Mouse (Mus musculus) inflammation-experienced regulatory T-cells, adult 6 months (primary cell): ENCODE results near the gene Fam71b. TPM values are rescaled to one million over a fixed set of nuclear protein-coding genes. Genes with fewer than 3 reads are reported as not detected.
"Not testable (repeated sequence)": the region's sequence is repeated elsewhere in the genome, so short reads cannot be mapped to it uniquely, and the experiment has no call there.

ENCODE experiments used
- ATAC-seq: one replicate; pipeline ENCODE4 v1.8.0; 2017
- polyA plus RNA-seq, 3 experiments: library from polyadenylated mRNA; unstranded; fragments of 100-300 nt; shearing (Covaris generic); gene quantifications; one replicate each; pipeline ENCODE4 v1.2.1; 2017

Gene Fam71b
- polyA plus RNA-seq, 3 experiments from 2014 or later = 0.69 TPM; not detected in 2

- ATAC-seq = no peak
These were observed 11.4 kb upstream of the Fam71b start for GRCm38 (mm10) chr11:46384925-46385324.

DNA sequence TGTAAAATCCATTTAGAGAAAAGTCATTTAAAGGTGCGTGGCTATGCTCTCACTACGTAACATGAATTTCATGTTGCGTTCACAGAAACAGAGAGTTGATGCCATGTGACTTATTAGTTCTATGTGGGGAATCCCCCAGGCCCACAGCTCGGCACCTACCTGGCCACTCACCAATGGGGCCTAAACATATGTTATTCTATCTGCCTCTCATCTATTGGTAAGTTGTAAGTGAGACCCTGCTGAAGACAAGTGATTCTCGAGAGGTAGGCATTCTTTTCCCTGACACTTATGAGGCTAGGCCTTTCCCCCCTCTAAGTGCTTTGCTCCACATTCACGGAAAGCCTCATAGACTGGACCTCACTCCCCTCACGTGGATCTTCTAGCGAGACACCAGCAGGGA lies 9.8 kb upstream of the Fam71b start:
- peak; percentile 45 for ATAC-seq

DNA sequence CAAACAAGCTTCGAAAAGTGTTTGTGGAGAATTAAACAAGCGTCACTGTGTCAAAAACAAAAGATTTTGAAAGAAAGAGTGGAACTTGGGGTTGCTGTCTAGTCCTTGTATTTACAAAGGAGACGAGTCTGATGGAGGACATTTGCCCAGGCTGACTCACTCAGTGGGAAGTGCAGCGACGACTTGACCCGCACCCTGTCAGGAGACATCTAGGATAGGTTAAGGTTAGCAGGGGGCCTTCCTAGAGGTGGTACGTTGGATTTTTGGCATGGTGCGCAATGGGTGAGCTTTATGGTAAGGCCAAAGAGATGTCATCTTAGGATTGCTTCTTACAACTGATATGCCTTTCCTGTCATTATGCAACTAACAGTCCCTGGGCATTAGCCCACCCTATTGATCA lies 9.3 kb upstream of the Fam71b start:
- ATAC-seq = no peak

DNA sequence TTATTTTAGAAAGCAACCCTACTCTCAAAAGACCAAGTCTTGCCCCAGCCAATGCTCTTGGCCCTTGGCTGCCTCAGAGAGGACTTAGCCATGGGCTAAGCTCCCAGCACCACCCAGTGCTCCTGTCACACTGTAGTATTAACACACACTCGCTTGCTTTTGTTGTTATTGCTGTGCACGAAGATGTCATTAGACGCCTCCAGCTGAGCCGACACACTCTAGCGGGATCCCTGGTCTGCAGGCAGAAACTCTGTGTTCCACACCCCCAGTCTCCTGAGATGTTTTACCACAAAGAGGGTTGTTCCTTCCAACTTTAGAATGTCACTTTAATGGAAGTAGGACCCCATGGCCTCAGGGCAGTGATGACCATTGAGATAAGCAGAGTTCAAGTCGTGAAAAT lies 7.9 kb upstream of the Fam71b start:
- no peak for ATAC-seq

DNA sequence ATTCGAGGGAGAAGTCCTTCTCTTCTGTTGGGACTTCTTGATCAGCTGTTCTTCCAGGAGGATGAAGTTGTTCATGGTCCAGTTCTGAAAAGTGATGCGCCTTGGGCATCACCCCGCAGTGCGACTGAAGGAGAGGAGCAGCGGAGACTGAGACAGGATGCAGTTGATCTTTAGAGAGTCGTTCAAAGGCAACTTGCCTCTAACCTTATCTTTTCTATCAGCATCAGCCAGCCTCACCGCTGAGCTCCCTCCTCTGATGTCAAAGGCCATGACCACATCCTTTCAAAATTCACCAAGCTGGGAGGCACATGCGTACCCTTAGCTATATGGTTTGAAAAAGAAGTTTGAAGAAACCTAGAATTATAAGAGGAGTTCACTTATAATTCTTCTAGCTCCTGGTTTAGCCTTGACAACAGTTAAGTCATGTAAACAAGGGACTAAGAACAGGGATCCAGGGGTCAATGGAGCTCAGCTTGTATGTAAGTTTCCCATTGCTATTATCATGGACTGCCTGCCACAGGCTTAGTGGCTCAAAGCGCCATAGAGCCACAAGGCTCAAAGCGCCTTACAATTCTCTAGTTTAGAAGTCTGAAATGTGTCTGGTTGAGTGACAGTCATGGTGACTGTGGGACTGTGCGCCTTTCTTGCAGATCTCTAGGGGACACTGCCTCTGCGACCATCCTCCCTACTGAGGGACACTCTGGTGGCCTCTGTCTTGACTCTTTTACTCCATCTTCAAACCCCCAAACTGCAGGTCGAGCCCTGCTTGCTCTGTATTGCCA lies 6.8 kb upstream of the Fam71b start, which contains the start of gene Itk:
Gene Itk, minus strand, starts transcription at position 180 of the 782 bp plus-strand sequence.
- peak; percentile 85 for ATAC-seq

DNA sequence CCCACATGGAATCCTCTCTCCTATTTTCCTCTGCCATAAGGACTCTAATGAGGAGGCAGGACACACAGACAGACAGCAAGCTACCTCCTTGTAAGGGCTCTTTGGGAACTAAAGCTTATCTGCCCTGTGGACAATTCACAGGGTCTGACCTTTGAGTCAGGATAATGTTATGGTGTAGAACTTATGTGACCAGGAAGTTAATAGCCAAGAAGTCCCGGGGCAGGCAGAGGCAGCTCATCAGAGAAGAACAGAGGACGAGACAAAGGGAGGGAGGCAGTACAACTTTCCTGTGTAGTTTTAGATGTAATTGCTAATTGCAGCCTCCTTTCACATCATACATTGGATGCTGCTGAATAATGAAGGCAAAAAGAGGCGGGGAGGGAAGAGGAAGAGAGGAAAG lies 5.7 kb upstream of the Fam71b start:
- no peak for ATAC-seq

- ATAC-seq = no peak
These were observed 3.5 kb upstream of the Fam71b start for GRCm38 (mm10) chr11:46392890-46393289.

GRCm38 (mm10) chr11:46393413-46393812 lies 2.9 kb upstream of the Fam71b start:
- ATAC-seq = no peak

GRCm38 (mm10) chr11:46395088-46395487 lies 1.3 kb upstream of the Fam71b start:
- ATAC-seq = no peak

DNA sequence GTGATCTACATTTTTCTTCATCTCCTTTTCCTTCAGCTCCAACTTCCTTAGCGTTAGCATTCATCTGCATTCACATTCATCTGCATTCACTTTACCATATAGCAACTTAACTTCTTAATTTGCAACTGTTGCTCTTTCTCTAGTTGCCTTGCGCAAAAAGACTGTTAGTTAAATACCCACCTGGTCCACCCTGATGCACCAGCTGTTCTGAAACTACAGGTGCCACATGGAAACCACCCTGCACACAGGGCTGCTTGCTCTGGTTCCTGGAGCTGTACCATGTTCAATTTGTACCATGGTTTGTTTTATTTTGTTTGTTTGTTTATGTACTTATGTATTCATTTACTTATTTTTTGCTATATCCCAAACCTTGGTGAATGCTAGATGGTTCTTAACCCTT lies 661 bp upstream of the Fam71b start:
- ATAC-seq = no peak

DNA sequence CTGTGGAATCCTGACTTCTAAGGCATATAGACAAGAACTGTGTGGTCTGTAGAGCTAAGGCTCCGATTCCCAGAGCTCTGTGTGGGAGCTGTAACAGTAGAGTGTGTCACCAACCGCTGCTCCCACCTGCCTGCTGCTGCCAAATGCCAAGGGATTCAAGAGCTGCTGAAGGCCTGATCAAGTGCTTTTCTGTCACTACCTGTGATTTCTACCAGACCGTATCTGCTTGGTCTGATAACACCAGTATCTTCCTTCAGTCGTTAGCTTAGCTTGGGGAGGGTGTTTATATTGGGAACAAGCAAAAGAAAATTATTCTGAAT lies 461 bp downstream of the Fam71b start:
- ATAC-seq = no peak

- ATAC-seq = no peak
These were observed 1.5 kb downstream of the Fam71b start for GRCm38 (mm10) chr11:46397900-46398299.

DNA sequence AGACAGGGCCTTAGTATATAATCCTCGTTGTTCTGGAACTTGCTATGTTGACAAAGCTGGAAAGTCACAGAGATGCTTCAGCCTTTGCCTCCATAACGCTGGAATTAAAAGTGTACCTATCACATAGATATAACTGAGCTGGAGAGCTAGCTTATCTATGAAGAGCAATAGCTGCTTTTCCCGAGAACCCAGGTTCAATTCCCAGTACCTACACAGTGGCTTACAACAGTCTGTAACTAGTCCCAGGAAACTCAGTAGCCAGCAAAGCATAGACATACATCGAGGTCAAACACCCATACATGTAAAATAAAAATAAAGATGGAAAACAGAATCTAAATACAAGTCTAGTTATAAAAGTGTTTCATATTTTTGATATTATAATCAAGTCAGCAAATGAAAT lies 2.1 kb downstream of the Fam71b start:
- no peak for ATAC-seq

DNA sequence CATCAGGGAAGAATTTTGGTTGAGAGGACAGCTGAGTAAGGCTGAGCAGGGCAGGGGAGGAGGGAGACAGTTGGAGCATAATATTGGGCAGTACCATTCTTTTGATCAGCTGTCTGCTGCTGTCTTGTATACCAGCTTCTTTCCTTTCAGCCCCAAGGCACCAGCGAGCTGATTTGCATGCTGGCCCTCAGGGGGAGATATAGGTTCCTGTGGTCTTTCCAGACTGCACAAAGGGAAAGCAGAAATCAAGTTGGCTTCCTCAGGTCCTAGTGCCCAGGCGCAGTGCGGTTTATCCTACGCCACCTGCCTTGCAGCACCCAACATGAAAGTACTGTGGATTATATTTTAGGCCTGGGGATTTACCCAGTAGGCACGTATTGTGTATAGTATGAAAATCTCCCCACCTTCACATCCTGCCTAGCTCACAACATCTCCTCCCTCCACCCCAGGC lies 2.6 kb downstream of the Fam71b start:
- peak; percentile 98 for ATAC-seq

- ATAC-seq = no peak
These were observed 5.2 kb downstream of the Fam71b start for GRCm38 (mm10) chr11:46401555-46401954.

- peak; percentile 78 for ATAC-seq
These were observed 8.6 kb downstream of the Fam71b start for GRCm38 (mm10) chr11:46404986-46405385.

GRCm38 (mm10) chr11:46406721-46407120 lies 10.4 kb downstream of the Fam71b start:
- no peak for ATAC-seq

DNA sequence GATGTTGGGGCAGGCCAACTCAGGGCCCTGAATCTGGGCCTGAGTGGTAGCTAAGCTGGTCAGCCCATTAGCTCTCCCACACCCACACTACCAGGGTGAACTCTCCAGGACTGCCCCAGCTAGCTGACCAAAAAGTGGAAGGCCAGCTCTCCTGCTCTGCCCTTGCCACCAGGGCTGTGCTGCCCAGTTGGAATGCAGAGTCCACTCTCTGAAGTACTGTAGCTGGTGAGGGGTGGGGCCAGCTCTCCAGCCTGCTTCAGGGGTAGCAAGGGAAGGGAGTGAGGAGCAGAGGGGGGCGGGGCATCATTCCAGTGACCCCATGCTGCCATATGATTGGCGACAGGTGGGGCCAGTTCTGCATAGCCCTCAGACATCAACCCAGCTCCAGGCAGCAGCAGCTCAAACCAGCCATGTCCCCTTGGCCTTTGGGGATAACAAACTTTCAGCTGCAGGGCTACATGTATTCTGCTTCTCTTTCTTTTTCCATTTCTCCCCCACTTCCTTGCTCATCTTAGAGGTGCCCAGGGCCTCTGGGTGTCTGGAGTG lies 13.7 kb downstream of the Fam71b start:
- ATAC-seq = no peak

DNA sequence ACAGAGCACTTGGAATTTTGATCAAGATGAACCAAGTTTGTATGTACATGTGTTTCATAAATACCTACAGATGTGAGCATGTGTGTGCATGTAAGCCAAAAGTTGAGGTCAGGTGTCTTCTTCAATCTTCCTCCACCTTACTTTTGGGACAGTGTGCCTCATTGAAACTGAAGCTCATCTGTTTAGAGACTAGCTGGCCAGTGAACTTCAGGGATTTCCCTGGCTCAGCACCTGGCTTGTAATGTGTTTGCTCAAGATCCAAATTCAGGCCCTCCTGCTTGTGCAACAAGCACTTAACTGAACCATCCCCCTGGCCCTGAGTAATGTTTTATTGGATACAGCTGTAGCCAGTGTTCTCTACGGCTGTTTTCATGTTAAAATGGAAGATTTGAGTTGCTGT lies 22.1 kb downstream of the Fam71b start:
- ATAC-seq = no peak

DNA sequence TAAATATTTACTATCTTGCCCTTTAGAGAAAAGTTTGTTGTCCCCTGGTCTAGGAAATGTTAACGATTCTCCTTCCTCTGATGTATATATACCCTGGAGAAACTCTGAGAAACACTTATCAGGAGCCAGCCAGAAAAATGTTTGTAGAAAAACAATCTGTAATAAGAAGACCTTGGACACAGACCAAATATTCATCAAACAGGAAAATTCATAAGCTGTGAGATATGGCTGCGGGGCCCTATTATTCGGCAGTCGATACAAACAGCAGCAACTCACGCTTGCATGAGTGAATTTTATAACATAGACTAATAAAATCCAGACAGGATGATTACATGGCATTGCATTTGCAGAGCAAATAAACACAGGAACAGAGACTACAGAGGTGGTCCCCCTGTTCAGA lies 22.5 kb downstream of the Fam71b start:
- no peak for ATAC-seq

DNA sequence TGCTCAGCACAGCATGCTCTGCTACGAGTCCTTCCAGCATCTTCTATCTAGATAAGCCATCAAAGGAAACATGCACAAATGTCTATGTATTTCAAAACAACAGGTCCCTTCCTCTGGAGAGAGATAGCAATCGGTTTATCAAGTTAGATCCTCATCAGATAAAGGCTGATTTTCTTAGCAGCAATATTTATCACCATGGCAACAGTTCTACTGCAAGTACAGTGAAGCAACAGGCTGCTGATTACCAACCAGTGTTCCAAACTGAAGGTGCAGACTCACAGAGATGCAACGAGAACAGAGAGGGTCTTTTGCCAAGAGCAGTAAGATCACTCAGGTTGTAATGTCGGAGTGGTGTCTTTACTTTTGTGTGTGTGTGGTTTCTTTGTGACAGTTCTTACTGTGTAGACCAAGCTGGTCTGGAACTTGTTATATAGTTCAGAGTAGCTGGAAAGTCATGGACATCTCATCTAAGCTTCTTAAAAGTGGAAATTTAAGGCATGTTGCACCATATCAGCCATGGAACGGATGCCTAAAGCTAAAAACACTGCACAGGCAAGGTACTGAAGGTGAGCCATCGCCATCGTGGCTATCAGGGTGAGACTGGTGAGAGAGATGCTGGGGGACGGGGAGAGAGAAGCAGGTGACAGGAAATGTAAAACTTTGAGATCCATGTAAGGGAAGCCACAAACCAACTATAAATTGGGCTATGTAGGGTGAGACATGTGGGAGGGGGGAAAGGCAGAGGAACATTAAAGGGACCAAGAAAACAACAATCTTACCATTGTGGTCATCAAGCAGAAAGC lies 24.9 kb downstream of the Fam71b start:
- peak; percentile 87 for ATAC-seq

DNA sequence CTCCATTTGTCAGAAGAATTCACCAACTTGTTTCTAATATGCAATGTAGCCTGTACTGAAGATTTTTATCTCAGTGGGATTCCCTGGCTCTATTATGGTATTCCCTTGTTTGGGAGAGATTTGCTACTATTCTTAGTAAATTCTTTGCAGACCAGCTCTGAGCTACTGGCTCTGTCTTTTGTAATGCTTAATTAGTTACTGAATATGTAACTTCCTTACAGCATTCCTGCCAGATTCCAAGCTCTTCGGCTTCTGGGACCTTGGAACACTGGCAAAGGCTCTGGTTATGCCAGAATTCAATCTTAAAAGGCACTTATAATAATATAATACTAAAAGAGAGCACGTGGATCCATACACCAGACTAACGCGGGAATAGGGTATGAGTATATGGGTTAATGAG lies 31.8 kb downstream of the Fam71b start:
- ATAC-seq = not testable (repeated sequence)

DNA sequence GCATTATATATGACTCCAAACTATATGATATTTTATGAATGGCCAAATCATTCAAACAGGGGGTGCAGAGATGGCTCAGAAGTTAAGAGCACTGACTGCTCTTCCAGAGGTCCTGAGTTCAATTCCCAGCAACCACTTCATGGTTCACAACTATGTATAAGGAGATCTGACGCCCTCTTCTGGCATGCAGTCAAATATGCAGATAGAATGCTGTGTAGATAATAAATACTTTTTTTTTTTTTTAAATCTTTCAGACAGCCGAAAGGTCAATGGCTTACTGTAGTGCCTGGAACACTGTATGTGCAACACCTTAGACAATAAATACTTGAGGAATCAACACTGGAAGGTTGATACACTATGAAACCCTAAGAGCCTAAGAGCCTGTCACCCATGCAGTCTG lies 33.8 kb downstream of the Fam71b start:
- ATAC-seq = no peak

DNA sequence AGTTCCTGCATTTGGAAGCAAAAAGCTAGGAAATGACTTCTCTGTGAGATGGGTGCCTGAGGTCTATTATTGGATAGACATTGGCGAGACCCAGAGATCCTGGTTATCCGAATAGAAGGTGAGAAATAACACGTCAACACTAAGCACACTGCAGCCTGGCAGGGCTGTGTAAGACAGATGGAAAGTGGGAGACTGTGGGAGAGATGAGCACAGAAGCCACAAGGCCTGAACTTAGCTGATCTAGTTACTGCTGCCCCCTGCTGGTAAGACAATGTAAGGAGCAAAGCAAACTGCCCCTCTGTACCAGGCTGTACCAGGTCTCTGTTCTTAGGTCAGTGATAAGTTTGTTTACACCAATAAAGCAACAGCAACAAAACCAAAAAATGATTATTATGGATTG lies 34.8 kb downstream of the Fam71b start:
- ATAC-seq = peak; percentile 96
